Mouse (Mus musculus): Measurements from ENCODE around the gene Fam186a.

- 0 out of 2 replicates have a peak, but pooled peaks have one; percentile 6 for TF ChIP-seq CTCF (IDR thresholded peaks at IDR 0.05; ENCODE audit: borderline replicate concordance, insufficient read depth, low read length)
- TF ChIP-seq POLR2A (IDR thresholded peaks at IDR 0.05; ENCODE audit: low read depth, low read length) = no peak
Measured at GRCm38 (mm10) chr15:99936659-99937058, 30.2 kb downstream of the Fam186a start.
